ENCODE assay signal across 11 mouse cellular contexts in the genomic region with DNA sequence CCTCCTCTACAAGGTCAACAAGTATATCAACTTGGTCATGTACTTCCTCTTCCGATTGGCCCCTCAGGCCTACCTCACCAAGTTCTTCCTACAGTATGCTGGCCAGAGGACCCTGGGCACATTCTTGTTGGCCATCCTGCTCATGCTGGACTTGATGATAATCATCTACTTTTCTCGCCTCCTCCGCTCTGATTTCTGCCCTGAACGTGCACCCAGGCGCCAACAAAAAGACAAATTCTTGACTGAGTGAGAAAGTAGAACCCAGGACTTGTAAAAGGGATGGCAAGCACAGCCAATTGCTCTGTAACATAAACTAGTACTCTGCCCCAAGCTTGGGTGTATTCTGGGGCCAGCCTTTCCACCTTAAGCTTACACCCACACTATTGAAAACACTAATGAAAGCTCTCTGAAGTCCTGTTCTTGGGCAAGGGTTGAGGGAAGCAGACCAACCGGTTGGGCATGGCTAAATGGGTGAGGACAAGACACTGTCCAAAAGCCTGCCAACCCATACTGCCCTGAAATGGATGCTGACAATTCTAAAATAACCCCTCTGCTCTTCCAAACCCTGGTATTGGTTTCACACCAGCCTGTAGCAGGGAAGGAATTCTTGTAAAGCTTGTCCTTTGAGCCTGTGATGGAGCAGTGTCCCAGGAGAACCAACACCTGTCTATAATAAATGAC. TPM values are rescaled to one million over a fixed set of nuclear protein-coding genes. Genes with fewer than 3 reads are reported as not detected.
DNase-seq lines count a peak whose midpoint lies in the region; ATAC-seq lines count a peak whose summit lies in the region.
"Had no signal": no experiment of that assay in that cellular context is flagged by ENCODE, and none has a peak within 500 bp of the region (broad histone marks: within the 10 kb centered on the region; RNA-seq: fewer than 3 reads in every experiment).

No protein-coding gene starts in this region.

- peaks cover 32% of the 10 kb centered on the region for H3K36me3 ChIP-seq in forebrain, embryonic 13.5 days (ENCODE audit: poor library complexity, severe bottlenecking)
- H3K36me3 ChIP-seq in forebrain, embryonic 15.5 days = peaks cover 30% of the 10 kb centered on the region
- peaks cover 30% of the 10 kb centered on the region for H3K36me3 ChIP-seq in midbrain, embryonic 12.5 days
- peaks cover 17% of the 10 kb centered on the region for H3K36me3 ChIP-seq in midbrain, embryonic 15.5 days (replicated peaks)
- H3K36me3 ChIP-seq in intestine, embryonic 16.5 days (ENCODE audit: control insufficient read depth, insufficient read depth, low read length) = peaks cover 3% of the 10 kb centered on the region

- H3K4me3 ChIP-seq in forebrain, embryonic 13.5 days = no peak overlapping the region
- no peak overlapping the region for H3K4me3 ChIP-seq in forebrain, embryonic 15.5 days
- no peak overlapping the region for H3K4me3 ChIP-seq in midbrain, embryonic 12.5 days
- no peak overlapping the region for H3K4me3 ChIP-seq in midbrain, embryonic 15.5 days
- H3K4me3 ChIP-seq in intestine, embryonic 16.5 days (ENCODE audit: low read length) = peak overlapping the region; percentile 73

- 0 out of 2 replicates have a peak overlapping the region, but pooled peaks have one; percentile 4 for H3K4me2 ChIP-seq in forebrain, embryonic 13.5 days
- no peak overlapping the region for H3K4me2 ChIP-seq in forebrain, embryonic 15.5 days (replicated peaks)
- peak overlapping the region; percentile 83 for H3K4me2 ChIP-seq in midbrain, embryonic 12.5 days (replicated peaks)
- H3K4me2 ChIP-seq in midbrain, embryonic 15.5 days = no peak overlapping the region
- H3K4me2 ChIP-seq in intestine, embryonic 16.5 days (ENCODE audit: low read depth, low read length) = peak overlapping the region; percentile 94

- H3K27me3 ChIP-seq in forebrain, embryonic 13.5 days = no peaks in the 10 kb centered on the region
- H3K27me3 ChIP-seq in forebrain, embryonic 15.5 days = no peaks in the 10 kb centered on the region
- H3K27me3 ChIP-seq in midbrain, embryonic 12.5 days = peaks cover 7% of the 10 kb centered on the region; the same call in 1 of the 2 replicates
- H3K27me3 ChIP-seq in midbrain, embryonic 15.5 days (replicated peaks) = no peaks in the 10 kb centered on the region
- H3K27me3 ChIP-seq in intestine, embryonic 16.5 days (replicated peaks; ENCODE audit: control insufficient read depth, insufficient read depth, low read length) = no peaks in the 10 kb centered on the region

- 78% methylated on average over 6 of the region's 6 CpGs for WGBS in forebrain, embryonic 13.5 days
- WGBS in forebrain, embryonic 15.5 days = 77% methylated on average over 6 of the region's 6 CpGs
- 79% methylated on average over 6 of the region's 6 CpGs for WGBS in midbrain, embryonic 12.5 days
- WGBS in midbrain, embryonic 15.5 days = 85% methylated on average over 6 of the region's 6 CpGs
- WGBS in intestine, embryonic 16.5 days = 59% methylated on average over 6 of the region's 6 CpGs

- no peak for DNase-seq in adrenal gland, postnatal 25 days
- DNase-seq in cerebellum, postnatal 25 days = no peak
- DNase-seq: cerebellum, adult 11-12 months; gastrocnemius, postnatal 14 days; thymus, postnatal 4 days had no signal

- no peak overlapping the region for H3K9ac ChIP-seq in forebrain, embryonic 13.5 days
- no peak overlapping the region for H3K9ac ChIP-seq in forebrain, embryonic 15.5 days (replicated peaks)
- H3K9ac ChIP-seq in midbrain, embryonic 12.5 days (replicated peaks) = no peak overlapping the region; the same call in 1 of the 2 replicates
- no peak overlapping the region for H3K9ac ChIP-seq in midbrain, embryonic 15.5 days
- H3K9ac ChIP-seq in intestine, embryonic 16.5 days (ENCODE audit: low read depth, low read length) = peak overlapping the region; percentile 43; the same call in 1 of the 2 replicates

- no peak overlapping the region for H3K27ac ChIP-seq in forebrain, embryonic 13.5 days
- H3K27ac ChIP-seq in forebrain, embryonic 15.5 days (replicated peaks) = no peak overlapping the region
- no peak overlapping the region for H3K27ac ChIP-seq in midbrain, embryonic 12.5 days (replicated peaks)
- no peak overlapping the region for H3K27ac ChIP-seq in midbrain, embryonic 15.5 days
- H3K27ac ChIP-seq in intestine, embryonic 16.5 days (ENCODE audit: low read length) = peak overlapping the region; percentile 99

- H3K9me3 ChIP-seq in forebrain, embryonic 13.5 days (replicated peaks) = no peaks in the 10 kb centered on the region
- H3K9me3 ChIP-seq in forebrain, embryonic 15.5 days = no peaks in the 10 kb centered on the region
- H3K9me3 ChIP-seq in midbrain, embryonic 12.5 days = no peaks in the 10 kb centered on the region
- no peaks in the 10 kb centered on the region for H3K9me3 ChIP-seq in midbrain, embryonic 15.5 days
- no peaks in the 10 kb centered on the region for H3K9me3 ChIP-seq in intestine, embryonic 16.5 days (ENCODE audit: control insufficient read depth, low read length)

- H3K4me1 ChIP-seq in forebrain, embryonic 13.5 days = peaks cover 67% of the 10 kb centered on the region
- H3K4me1 ChIP-seq in forebrain, embryonic 15.5 days = peaks cover 66% of the 10 kb centered on the region
- H3K4me1 ChIP-seq in midbrain, embryonic 12.5 days = peaks cover 47% of the 10 kb centered on the region
- peaks cover 57% of the 10 kb centered on the region for H3K4me1 ChIP-seq in midbrain, embryonic 15.5 days
- peaks cover 46% of the 10 kb centered on the region for H3K4me1 ChIP-seq in intestine, embryonic 16.5 days (ENCODE audit: control insufficient read depth, insufficient read depth, low read length)

- no peak for ATAC-seq in forebrain, embryonic 13.5 days
- ATAC-seq in forebrain, embryonic 15.5 days (replicated peaks) = no peak
- no peak for ATAC-seq in midbrain, embryonic 12.5 days (ENCODE audit: low FRiP score, low read depth)
- ATAC-seq in midbrain, embryonic 15.5 days (replicated peaks) = no peak
- no peak for ATAC-seq in intestine, embryonic 16.5 days
- no peak for ATAC-seq in CD4-positive, CD25-positive, alpha-beta regulatory T cell, adult 4 months

RNA-seq across cellular contexts. Expression of gene Rpl23a, which starts 3.2 kb away (rescaled TPM):
- 970 and 1,119 TPM in 2 replicates for polyA plus RNA-seq in forebrain, embryonic 13.5 days (2015; fragmentation: Nextera tagmentation; extraction: Ambion mirVana)
- 896 and 935 TPM in 2 replicates for polyA plus RNA-seq in forebrain, embryonic 15.5 days (2015; fragmentation: Nextera tagmentation; extraction: Ambion mirVana)
- 905 and 958 TPM in 2 replicates for polyA plus RNA-seq in midbrain, embryonic 12.5 days (2016; fragmentation: Nextera tagmentation; extraction: Ambion mirVana)
- polyA plus RNA-seq in midbrain, embryonic 15.5 days (2015; fragmentation: Nextera tagmentation; extraction: Ambion mirVana) = 695 and 703 TPM in 2 replicates
- 1,166 and 1,241 TPM in 2 replicates for polyA plus RNA-seq in intestine, embryonic 16.5 days (2015; fragmentation: Nextera tagmentation; extraction: Ambion mirVana)
- polyA plus RNA-seq in CD4-positive, CD25-positive, alpha-beta regulatory T cell, adult 4 months (2017; shearing (Covaris generic)) = 1,000 to 10,000 TPM; 3,408 to 3,991 TPM
- 1,910 and 2,113 TPM in 2 replicates for total RNA-seq in adrenal gland, postnatal 25 days (2021)

RNA-seq across cellular contexts. Expression of gene Tlcd1, which starts 3.7 kb away (rescaled TPM):
- 4.7 and 7.6 TPM in 2 replicates for polyA plus RNA-seq in forebrain, embryonic 13.5 days (2015; fragmentation: Nextera tagmentation; extraction: Ambion mirVana)
- 4.4 and 5.0 TPM in 2 replicates for polyA plus RNA-seq in forebrain, embryonic 15.5 days (2015; fragmentation: Nextera tagmentation; extraction: Ambion mirVana)
- 6.0 and 8.0 TPM in 2 replicates for polyA plus RNA-seq in midbrain, embryonic 12.5 days (2016; fragmentation: Nextera tagmentation; extraction: Ambion mirVana)
- polyA plus RNA-seq in midbrain, embryonic 15.5 days (2015; fragmentation: Nextera tagmentation; extraction: Ambion mirVana) = 7.4 and 7.6 TPM in 2 replicates
- polyA plus RNA-seq in intestine, embryonic 16.5 days (2015; fragmentation: Nextera tagmentation; extraction: Ambion mirVana) = 39.5 and 44.2 TPM in 2 replicates
- 1 to 10 TPM; 2.9 to 3.6 TPM for polyA plus RNA-seq in CD4-positive, CD25-positive, alpha-beta regulatory T cell, adult 4 months (2017; shearing (Covaris generic))
- total RNA-seq in adrenal gland, postnatal 25 days (2021) = 73.0 and 107 TPM in 2 replicates

RNA-seq across cellular contexts. Expression of gene Nek8, which starts 3.7 kb away (rescaled TPM):
- 5.4 and 8.7 TPM in 2 replicates for polyA plus RNA-seq in forebrain, embryonic 13.5 days (2015; fragmentation: Nextera tagmentation; extraction: Ambion mirVana)
- 4.8 and 5.7 TPM in 2 replicates for polyA plus RNA-seq in forebrain, embryonic 15.5 days (2015; fragmentation: Nextera tagmentation; extraction: Ambion mirVana)
- polyA plus RNA-seq in midbrain, embryonic 12.5 days (2016; fragmentation: Nextera tagmentation; extraction: Ambion mirVana) = 8.2 and 9.4 TPM in 2 replicates
- polyA plus RNA-seq in midbrain, embryonic 15.5 days (2015; fragmentation: Nextera tagmentation; extraction: Ambion mirVana) = 6.5 and 7.3 TPM in 2 replicates
- 14.9 and 17.1 TPM in 2 replicates for polyA plus RNA-seq in intestine, embryonic 16.5 days (2015; fragmentation: Nextera tagmentation; extraction: Ambion mirVana)
- polyA plus RNA-seq in CD4-positive, CD25-positive, alpha-beta regulatory T cell, adult 4 months (2017; shearing (Covaris generic)) = 10 to 100 TPM; 10.4 to 12.2 TPM
- total RNA-seq in adrenal gland, postnatal 25 days (2021) = 15.7 and 17.6 TPM in 2 replicates

RNA-seq across cellular contexts. Expression of gene Rab34, which starts 8.0 kb away (rescaled TPM):
- 39.7 and 42.1 TPM in 2 replicates for polyA plus RNA-seq in forebrain, embryonic 13.5 days (2015; fragmentation: Nextera tagmentation; extraction: Ambion mirVana)
- 55.9 and 56.3 TPM in 2 replicates for polyA plus RNA-seq in forebrain, embryonic 15.5 days (2015; fragmentation: Nextera tagmentation; extraction: Ambion mirVana)
- 54.9 and 68.1 TPM in 2 replicates for polyA plus RNA-seq in midbrain, embryonic 12.5 days (2016; fragmentation: Nextera tagmentation; extraction: Ambion mirVana)
- polyA plus RNA-seq in midbrain, embryonic 15.5 days (2015; fragmentation: Nextera tagmentation; extraction: Ambion mirVana) = 56.3 and 61.5 TPM in 2 replicates
- 71.0 and 73.4 TPM in 2 replicates for polyA plus RNA-seq in intestine, embryonic 16.5 days (2015; fragmentation: Nextera tagmentation; extraction: Ambion mirVana)
- not detected for polyA plus RNA-seq in CD4-positive, CD25-positive, alpha-beta regulatory T cell, adult 4 months (2017; shearing (Covaris generic))
- 90.8 and 97.4 TPM in 2 replicates for total RNA-seq in adrenal gland, postnatal 25 days (2021)

RNA-seq across cellular contexts. Expression of gene Proca1, which starts 13.0 kb away (rescaled TPM):
- polyA plus RNA-seq in forebrain, embryonic 13.5 days (2015; fragmentation: Nextera tagmentation; extraction: Ambion mirVana) = 1.3 and 1.6 TPM in 2 replicates
- 1.3 TPM in 2 replicates for polyA plus RNA-seq in forebrain, embryonic 15.5 days (2015; fragmentation: Nextera tagmentation; extraction: Ambion mirVana)
- polyA plus RNA-seq in midbrain, embryonic 12.5 days (2016; fragmentation: Nextera tagmentation; extraction: Ambion mirVana) = 1.4 and 2.3 TPM in 2 replicates
- polyA plus RNA-seq in midbrain, embryonic 15.5 days (2015; fragmentation: Nextera tagmentation; extraction: Ambion mirVana) = 1.7 and 2.2 TPM in 2 replicates
- polyA plus RNA-seq in intestine, embryonic 16.5 days (2015; fragmentation: Nextera tagmentation; extraction: Ambion mirVana) = 1.8 and 2.3 TPM in 2 replicates
- polyA plus RNA-seq in CD4-positive, CD25-positive, alpha-beta regulatory T cell, adult 4 months (2017; shearing (Covaris generic)) = 1 to 10 TPM; 2.2 to 6.0 TPM
- 14.6 and 16.8 TPM in 2 replicates for total RNA-seq in adrenal gland, postnatal 25 days (2021)

Comparison
In these comparisons a context has a peak if more than half of its experiments do, and no peak if none do; other contexts are left out.
1. H3K4me2 ChIP-seq: peak in forebrain, embryonic 13.5 days (single experiment), midbrain, embryonic 12.5 days (single experiment) and intestine, embryonic 16.5 days (single experiment); none in forebrain, embryonic 15.5 days (single experiment) and midbrain, embryonic 15.5 days (single experiment).